In genomic region chr19:44107661-44108521, GRCm38 (mm10) we compare ENCODE assay signal across 7 mouse cellular contexts. TPM values are rescaled to one million over a fixed set of nuclear protein-coding genes. Genes with fewer than 3 reads are reported as not detected.
DNase-seq lines count a peak whose midpoint lies in the region; ATAC-seq lines count a peak whose summit lies in the region.

No protein-coding gene starts in this region.

- ATAC-seq in embryonic facial prominence, embryonic 14.5 days (ENCODE audit: low read depth) = 0 out of 2 replicates have a peak, but pooled peaks have one; percentile 13
- no peak for ATAC-seq in heart, embryonic 14.5 days (ENCODE audit: insufficient number of reproducible peaks, insufficient read depth, low FRiP score, low read depth)
- ATAC-seq in liver, embryonic 16.5 days (ENCODE audit: low read depth) = no peak

- 29% methylated on average over 22 of the region's 22 CpGs for WGBS in embryonic facial prominence, embryonic 14.5 days
- WGBS in heart, embryonic 14.5 days = 29% methylated on average over 22 of the region's 22 CpGs
- WGBS in liver, embryonic 16.5 days (ENCODE audit: insufficient replicate concordance) = 33% methylated on average over 22 of the region's 22 CpGs

- peak overlapping the region; percentile 95 for H3K9ac ChIP-seq in embryonic facial prominence, embryonic 14.5 days (ENCODE audit: low read depth, low read length)
- H3K9ac ChIP-seq in heart, embryonic 14.5 days (ENCODE audit: low read length) = peak overlapping the region; percentile 96
- H3K9ac ChIP-seq in liver, embryonic 16.5 days (ENCODE audit: low read depth, low read length) = peak overlapping the region; percentile 97

- peak overlapping the region; percentile 70 for H3K4me2 ChIP-seq in embryonic facial prominence, embryonic 14.5 days (ENCODE audit: low read depth, low read length)
- peak overlapping the region; percentile 81 for H3K4me2 ChIP-seq in heart, embryonic 14.5 days (ENCODE audit: low read length)
- peak overlapping the region; percentile 91 for H3K4me2 ChIP-seq in liver, embryonic 16.5 days (ENCODE audit: low read depth, low read length)

- H3K27me3 ChIP-seq in embryonic facial prominence, embryonic 14.5 days (replicated peaks; ENCODE audit: control insufficient read depth, insufficient read depth, low read length) = no peaks in the 10 kb centered on the region
- no peaks in the 10 kb centered on the region for H3K27me3 ChIP-seq in heart, embryonic 14.5 days (ENCODE audit: control insufficient read depth, insufficient read depth, low read length)
- H3K27me3 ChIP-seq in liver, embryonic 16.5 days (ENCODE audit: control insufficient read depth, insufficient read depth, low read depth, low read length) = no peaks in the 10 kb centered on the region

- H3K4me1 ChIP-seq in embryonic facial prominence, embryonic 14.5 days (ENCODE audit: control insufficient read depth, insufficient read depth, low read length) = peaks cover 10% of the 10 kb centered on the region; the same call in 1 of the 2 replicates
- peaks cover 5 to 11% of the 10 kb centered on the region in 2 experiments for H3K4me1 ChIP-seq in heart, embryonic 14.5 days (ENCODE audit: control insufficient read depth in 2 of 2, insufficient read depth in 2 of 2, low read length in 2 of 2)
- H3K4me1 ChIP-seq in liver, embryonic 16.5 days (ENCODE audit: control insufficient read depth, low read depth, low read length) = peaks cover 22% of the 10 kb centered on the region

- peaks cover 27% of the 10 kb centered on the region for H3K36me3 ChIP-seq in embryonic facial prominence, embryonic 14.5 days (ENCODE audit: control insufficient read depth, insufficient read depth, low read length)
- H3K36me3 ChIP-seq in heart, embryonic 14.5 days (ENCODE audit: control insufficient read depth, insufficient read depth, low read length) = peaks cover 34% of the 10 kb centered on the region
- peaks cover 13% of the 10 kb centered on the region for H3K36me3 ChIP-seq in liver, embryonic 16.5 days (ENCODE audit: control insufficient read depth, insufficient read depth)

- no peaks in the 10 kb centered on the region for H3K9me3 ChIP-seq in embryonic facial prominence, embryonic 14.5 days (ENCODE audit: control insufficient read depth, low read length)
- H3K9me3 ChIP-seq in heart, embryonic 14.5 days (ENCODE audit: control insufficient read depth, low read length) = no peaks in the 10 kb centered on the region
- no peaks in the 10 kb centered on the region for H3K9me3 ChIP-seq in liver, embryonic 16.5 days (replicated peaks; ENCODE audit: control insufficient read depth, low read length)

- no peak overlapping the region for H3K27ac ChIP-seq in embryonic facial prominence, embryonic 14.5 days (replicated peaks; ENCODE audit: low read depth, low read length)
- no peak overlapping the region; a peak in 1 of 4 replicates for H3K27ac ChIP-seq in heart, embryonic 14.5 days (replicated peaks in 1 of 2; ENCODE audit: control insufficient read depth in 1 of 2, insufficient read depth in 1 of 2, low read depth in 2 of 2, low read length in 2 of 2)
- peak overlapping the region; percentile 0; the same call in 1 of the 2 replicates for H3K27ac ChIP-seq in liver, embryonic 16.5 days (ENCODE audit: low read length)

- DNase-seq in ovary, postnatal 36 days (ENCODE audit: low spot score) = peak; percentile 8
- DNase-seq in ovary, postnatal 10 days (ENCODE audit: low spot score) = no peak
- DNase-seq in embryonic facial prominence, embryonic 14.5 days (ENCODE audit: low spot score) = no peak
- peak; percentile 21 for DNase-seq in testis, postnatal 14 days (ENCODE audit: low spot score)
- no peak for DNase-seq in urinary bladder, postnatal 10 days (ENCODE audit: low spot score)

- H3K4me3 ChIP-seq in embryonic facial prominence, embryonic 14.5 days (ENCODE audit: low read depth, low read length) = peak overlapping the region; percentile 88
- H3K4me3 ChIP-seq in heart, embryonic 14.5 days (ENCODE audit: control insufficient read depth in 1 of 2, insufficient read depth in 1 of 2, low read depth in 1 of 2, low read length in 2 of 2) = peak overlapping the region; percentile 44 to 98
- H3K4me3 ChIP-seq in liver, embryonic 16.5 days (ENCODE audit: low read depth, low read length) = peak overlapping the region; percentile 90

RNA-seq across cellular contexts. Expression of gene Chuk, which starts 0.6 kb away (rescaled TPM):
- polyA plus RNA-seq in embryonic facial prominence, embryonic 14.5 days (2014; fragmentation: Nextera tagmentation; extraction: Ambion mirVana) = 32.0 and 37.3 TPM in 2 replicates
- polyA plus RNA-seq in heart, embryonic 14.5 days (2014; fragmentation: Nextera tagmentation; extraction: Ambion mirVana) = 32.2 and 33.9 TPM in 2 replicates
- 19.2 and 19.5 TPM in 2 replicates for polyA plus RNA-seq in liver, embryonic 16.5 days (2015; fragmentation: Nextera tagmentation; extraction: Ambion mirVana)

RNA-seq across cellular contexts. Expression of gene Cwf19l1, which starts 27.8 kb away (rescaled TPM):
- 23.0 and 29.5 TPM in 2 replicates for polyA plus RNA-seq in embryonic facial prominence, embryonic 14.5 days (2014; fragmentation: Nextera tagmentation; extraction: Ambion mirVana)
- 15.1 and 15.2 TPM in 2 replicates for polyA plus RNA-seq in heart, embryonic 14.5 days (2014; fragmentation: Nextera tagmentation; extraction: Ambion mirVana)
- 13.5 and 14.7 TPM in 2 replicates for polyA plus RNA-seq in liver, embryonic 16.5 days (2015; fragmentation: Nextera tagmentation; extraction: Ambion mirVana)

RNA-seq across cellular contexts. Expression of gene Erlin1, which starts 38.3 kb away (rescaled TPM):
- 31.4 and 31.5 TPM in 2 replicates for polyA plus RNA-seq in embryonic facial prominence, embryonic 14.5 days (2014; fragmentation: Nextera tagmentation; extraction: Ambion mirVana)
- 12.2 and 13.9 TPM in 2 replicates for polyA plus RNA-seq in heart, embryonic 14.5 days (2014; fragmentation: Nextera tagmentation; extraction: Ambion mirVana)
- polyA plus RNA-seq in liver, embryonic 16.5 days (2015; fragmentation: Nextera tagmentation; extraction: Ambion mirVana) = 19.2 and 20.2 TPM in 2 replicates

RNA-seq across cellular contexts. Expression of gene Bloc1s2, which starts 38.4 kb away (rescaled TPM):
- polyA plus RNA-seq in embryonic facial prominence, embryonic 14.5 days (2014; fragmentation: Nextera tagmentation; extraction: Ambion mirVana) = 79.1 and 79.6 TPM in 2 replicates
- polyA plus RNA-seq in heart, embryonic 14.5 days (2014; fragmentation: Nextera tagmentation; extraction: Ambion mirVana) = 60.0 and 66.1 TPM in 2 replicates
- polyA plus RNA-seq in liver, embryonic 16.5 days (2015; fragmentation: Nextera tagmentation; extraction: Ambion mirVana) = 27.0 and 30.0 TPM in 2 replicates

Comparison
In these comparisons a context has a peak if more than half of its experiments do, and no peak if none do; other contexts are left out.
1. DNase-seq: peak in ovary, postnatal 36 days (single experiment) and testis, postnatal 14 days (single experiment); none in ovary, postnatal 10 days (single experiment), embryonic facial prominence, embryonic 14.5 days (single experiment) and urinary bladder, postnatal 10 days (single experiment).
2. Peak in every context shown above with its lines, with median percentiles within 50 percentile points of each other: H3K4me2 ChIP-seq, H3K4me3 ChIP-seq and H3K9ac ChIP-seq.